Mouse (Mus musculus) testis, adult 2 months (tissue): ENCODE data around the gene Padi1. TPM values are rescaled to one million over a fixed set of nuclear protein-coding genes. Genes with fewer than 3 reads are reported as not detected.

Source experiments
- H3K27ac ChIP-seq: fragments of 200-500 bp; 2 replicates; pipeline ENCODE4 v1.5.1; 2012; ENCODE audit warnings: low read depth, low read length; ENCODE audit not compliant: control insufficient read depth, insufficient read depth
- H3K27me3 ChIP-seq: fragments of 200-500 bp; 2 replicates; pipeline ENCODE4 v1.6.1; 2012; ENCODE audit warnings: mild to moderate bottlenecking, low read length, moderate library complexity; ENCODE audit not compliant: control insufficient read depth, insufficient read depth
- H3K36me3 ChIP-seq: fragments of 200-500 bp; 2 replicates; pipeline ENCODE4 v1.6.1; 2012; ENCODE audit warnings: mild to moderate bottlenecking, low read length; ENCODE audit not compliant: control insufficient read depth, insufficient read depth
- H3K4me1 ChIP-seq: fragments of 200-500 bp; 2 replicates; pipeline ENCODE4 v1.6.1; 2012; ENCODE audit warnings: low read length; ENCODE audit not compliant: control insufficient read depth, insufficient read depth
- H3K4me3 ChIP-seq: fragments of 200-500 bp; 2 replicates; pipeline ENCODE4 v1.5.1; 2012; ENCODE audit warnings: low read depth, mild to moderate bottlenecking, low read length, moderate library complexity, mixed read lengths; ENCODE audit not compliant: control insufficient read depth
- CTCF ChIP-seq: fragments of 200-500 bp; IDR thresholded peaks from 2 replicates; pipeline ENCODE4 v1.5.1; 2012; ENCODE audit warnings: low read depth, mild to moderate bottlenecking, inconsistent platforms, low read length, moderate library complexity; ENCODE audit not compliant: control insufficient read depth, insufficient read depth, insufficient replicate concordance
- POLR2A ChIP-seq: fragments of 200-500 bp; IDR thresholded peaks from 2 replicates; pipeline ENCODE4 v1.6.1; 2012; ENCODE audit warnings: low read depth, mild to moderate bottlenecking, inconsistent platforms, low read length, moderate library complexity; ENCODE audit not compliant: control insufficient read depth
- polyA plus RNA-seq: library from polyadenylated mRNA; depleted of rRNA; stranded (reverse); fragments of >200 nt; gene quantifications from 2 replicates; pipeline ENCODE4 v1.2.3, GENCODE M21; 2012

Gene Padi1
- polyA plus RNA-seq, 1 experiment = 0.47 TPM

DNA sequence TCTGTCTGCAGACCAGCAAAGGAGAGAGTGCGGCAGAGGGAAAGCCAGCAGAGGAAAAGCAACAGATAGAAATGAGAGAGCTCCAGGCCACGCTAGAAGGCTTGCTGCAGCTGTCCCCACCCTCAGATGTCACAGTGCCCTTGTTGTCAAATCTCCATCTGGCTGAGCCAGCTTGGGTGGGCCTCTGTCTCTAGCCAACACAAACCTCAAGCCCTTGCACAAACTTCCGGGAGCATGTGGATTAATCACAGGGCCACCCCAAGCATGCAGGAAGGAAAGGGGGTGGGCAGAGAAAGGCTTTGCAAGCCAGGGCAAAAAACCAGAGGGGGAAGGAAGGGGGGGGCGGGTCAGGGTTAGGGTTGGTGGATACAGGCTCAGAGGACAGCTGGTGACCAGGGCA lies 58.2 kb downstream of the Padi1 start:
- Histone ChIP-seq H3K4me1 (no peaks in the 10 kb centered on the region; the same call in 1 of the 2 replicates), H3K27me3 (no peaks in the 10 kb centered on the region), H3K4me3 (no peak overlapping the region), H3K36me3 (no peaks in the 10 kb centered on the region), H3K27ac (no peak overlapping the region)
- no peak for TF ChIP-seq POLR2A
- no peak for TF ChIP-seq CTCF

- H3K27ac ChIP-seq = no peak overlapping the region
- no peaks in the 10 kb centered on the region for H3K36me3 ChIP-seq
- no peaks in the 10 kb centered on the region; the same call in 1 of the 2 replicates for H3K4me1 ChIP-seq
These were observed 60.4 kb downstream of the Padi1 start for GRCm38 (mm10) chr4:140785217-140785616.

DNA sequence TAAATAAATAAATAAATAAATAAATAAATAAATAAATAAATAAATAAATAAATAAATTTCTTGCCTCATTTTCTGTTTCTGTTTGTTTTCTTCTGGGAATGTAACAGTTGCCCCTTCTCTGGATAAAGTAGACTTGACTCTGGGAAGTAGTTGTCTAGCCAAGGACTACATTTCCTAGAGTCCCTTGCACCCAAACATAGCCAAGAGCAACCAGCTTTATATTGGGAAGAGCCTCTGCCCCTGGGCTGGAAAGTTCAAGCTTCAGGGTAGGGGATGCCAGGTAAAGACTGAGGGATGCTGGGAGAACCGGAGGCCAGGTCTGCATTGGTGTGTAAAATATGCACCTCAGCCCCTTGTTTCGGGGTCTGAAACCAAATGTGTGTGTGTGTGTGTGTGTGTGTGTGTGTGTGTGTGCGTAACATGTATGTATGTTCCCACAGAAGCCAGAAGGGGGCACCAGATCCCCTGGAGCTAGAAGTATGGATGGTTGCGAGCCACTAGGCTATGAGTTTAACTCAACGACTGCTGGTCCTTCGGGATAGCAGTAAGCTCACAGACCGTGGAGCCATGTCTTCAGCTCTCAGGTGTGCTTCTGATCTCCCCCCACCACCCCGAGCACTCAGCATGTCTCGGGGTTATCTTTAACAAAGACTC lies 61.2 kb downstream of the Padi1 start:
- Histone ChIP-seq H3K36me3 (no peaks in the 10 kb centered on the region), H3K4me1 (no peaks in the 10 kb centered on the region; the same call in 1 of the 2 replicates), H3K27ac (no peak overlapping the region), H3K27me3 (no peaks in the 10 kb centered on the region), H3K4me3 (no peak overlapping the region)
- TF ChIP-seq POLR2A (no peak), CTCF (no peak)

More at GRCm38 (mm10) chr4:140785217-140785616, 60.4 kb downstream of the Padi1 start:
- no peaks in the 10 kb centered on the region for H3K27me3 ChIP-seq
- H3K4me3 ChIP-seq = no peak overlapping the region
- TF ChIP-seq POLR2A (no peak), CTCF (no peak)

DNA sequence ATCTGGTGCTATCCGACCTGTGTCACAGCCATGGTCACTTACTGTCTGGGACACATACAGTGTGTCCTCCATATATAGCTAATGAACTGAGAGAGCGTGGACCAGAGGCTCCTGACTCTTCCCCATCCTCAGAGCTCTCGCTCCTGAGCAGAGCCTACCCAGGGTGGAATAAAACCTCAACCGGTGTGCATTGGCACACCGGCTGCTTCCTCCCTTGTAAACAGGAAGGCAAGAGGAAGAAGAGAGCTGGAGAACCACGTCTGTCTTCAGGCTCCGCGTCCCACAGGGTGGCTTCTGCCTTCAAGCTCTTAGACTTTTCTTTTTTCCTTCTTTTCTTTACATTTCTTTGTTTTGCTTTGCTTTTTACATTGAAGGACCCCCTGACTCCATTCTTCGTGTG lies 62.8 kb downstream of the Padi1 start:
- Histone ChIP-seq H3K4me1 (no peaks in the 10 kb centered on the region), H3K36me3 (no peaks in the 10 kb centered on the region), H3K27ac (no peak overlapping the region), H3K4me3 (no peak overlapping the region), H3K27me3 (no peaks in the 10 kb centered on the region)
- TF ChIP-seq CTCF (no peak), POLR2A (no peak)

DNA sequence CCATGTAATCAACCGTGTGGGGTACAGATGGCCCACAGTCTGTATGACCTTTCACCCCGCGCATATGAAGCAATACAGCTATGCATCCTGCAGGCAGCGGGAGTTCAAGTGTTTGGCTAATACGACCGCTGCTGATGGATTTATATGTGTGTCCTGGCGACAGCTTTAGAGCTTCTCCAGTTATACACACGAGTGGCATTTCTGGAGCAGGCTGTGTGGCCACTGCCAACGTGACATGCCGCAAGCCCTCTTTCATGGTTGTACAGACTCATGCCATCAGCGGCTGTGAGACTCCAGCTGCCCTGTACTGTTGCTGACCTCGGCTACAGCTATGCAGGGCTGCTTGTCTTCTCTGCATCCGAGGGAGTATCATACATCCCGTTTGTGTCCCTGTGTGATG lies 65.1 kb downstream of the Padi1 start:
- Histone ChIP-seq H3K27ac (no peak overlapping the region), H3K36me3 (no peaks in the 10 kb centered on the region), H3K4me1 (no peaks in the 10 kb centered on the region), H3K4me3 (no peak overlapping the region), H3K27me3 (no peaks in the 10 kb centered on the region)
- TF ChIP-seq CTCF = no peak
- TF ChIP-seq POLR2A = no peak

- Histone ChIP-seq H3K36me3 (no peaks in the 10 kb centered on the region), H3K4me1 (no peaks in the 10 kb centered on the region), H3K27ac (no peak overlapping the region), H3K27me3 (no peaks in the 10 kb centered on the region), H3K4me3 (no peak overlapping the region)
- no peak for TF ChIP-seq POLR2A
- TF ChIP-seq CTCF = no peak
These were observed 65.7 kb downstream of the Padi1 start for GRCm38 (mm10) chr4:140779803-140780397.

GRCm38 (mm10) chr4:140776623-140777022 lies 69.0 kb downstream of the Padi1 start:
- TF ChIP-seq POLR2A = no peak
- no peak for TF ChIP-seq CTCF
- H3K36me3 ChIP-seq = no peaks in the 10 kb centered on the region
- no peaks in the 10 kb centered on the region for H3K27me3 ChIP-seq

More at GRCm38 (mm10) chr4:140776623-140777022, 69.0 kb downstream of the Padi1 start:
- Histone ChIP-seq H3K4me1 (no peaks in the 10 kb centered on the region), H3K4me3 (no peak overlapping the region), H3K27ac (no peak overlapping the region)
